Mouse (Mus musculus) left cerebral cortex, adult 2 months (tissue): ENCODE data around the gene Ahnak. TPM values are rescaled to one million over a fixed set of nuclear protein-coding genes. Genes with fewer than 3 reads are reported as not detected.
A peak's percentile ranks its signal among the peaks of the same experiment; 100 is the strongest.

Experiments used
- DNase-seq, 2 experiments: peaks; one replicate each; pipeline ENCODE4 v3.0.0; 2021 to 2022; ENCODE audit warnings: low spot score in 2 of 2, mixed read lengths in 1 of 2; ENCODE audit errors: extremely low spot score in 1 of 2
- H3K27ac ChIP-seq: fragments of 200-600 bp; 2 replicates; pipeline ENCODE4 v1.8.1; 2022
- H3K4me3 ChIP-seq: fragments of 200-600 bp; 2 replicates; pipeline ENCODE4 v1.8.1; 2022
- CTCF ChIP-seq: fragments of 200-600 bp; IDR thresholded peaks from 2 replicates; pipeline ENCODE4 v1.8.1; 2022; ENCODE audit warnings: antibody characterized with exemption, mild to moderate bottlenecking, moderate library complexity
- intact Hi-C: fragments of 180-260 bp; cut with DNase I; formaldehyde crosslinking; loops from one replicate; pipeline ENCODE4 v1.15.1; 2025
- total RNA-seq, 2 experiments: library from RNA; stranded (reverse); gene quantifications; 2 replicates each; pipeline ENCODE4 v1.2.3; 2021

Gene Ahnak
- total RNA-seq, 2 experiments from 2014 or later: 22.5 to 32.2 TPM

DNA sequence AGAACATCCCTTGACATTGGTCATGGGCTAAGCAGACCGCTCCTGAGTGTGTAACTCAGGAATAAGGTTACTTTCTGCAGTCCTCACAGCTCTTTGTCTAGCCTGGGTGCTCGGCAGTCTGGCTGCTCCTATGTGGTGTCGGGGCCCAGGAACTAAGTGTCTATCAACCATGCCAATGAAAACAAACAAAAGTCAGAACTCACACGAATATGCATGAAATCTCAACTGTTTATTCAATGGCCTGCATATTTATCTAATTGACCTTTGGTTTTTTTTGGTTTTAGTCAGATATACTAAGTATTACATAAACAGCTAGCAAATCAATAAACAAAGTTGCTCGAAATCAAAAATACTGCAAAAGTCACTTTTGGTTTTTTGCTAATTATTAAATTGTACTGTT, 106.0 kb downstream of the Ahnak start:
- intact Hi-C loops: no loop called here
- Histone ChIP-seq H3K4me3 (no peak overlapping the region), H3K27ac (no peak overlapping the region)
- DNase-seq: no peak
- TF ChIP-seq CTCF: no peak

DNA sequence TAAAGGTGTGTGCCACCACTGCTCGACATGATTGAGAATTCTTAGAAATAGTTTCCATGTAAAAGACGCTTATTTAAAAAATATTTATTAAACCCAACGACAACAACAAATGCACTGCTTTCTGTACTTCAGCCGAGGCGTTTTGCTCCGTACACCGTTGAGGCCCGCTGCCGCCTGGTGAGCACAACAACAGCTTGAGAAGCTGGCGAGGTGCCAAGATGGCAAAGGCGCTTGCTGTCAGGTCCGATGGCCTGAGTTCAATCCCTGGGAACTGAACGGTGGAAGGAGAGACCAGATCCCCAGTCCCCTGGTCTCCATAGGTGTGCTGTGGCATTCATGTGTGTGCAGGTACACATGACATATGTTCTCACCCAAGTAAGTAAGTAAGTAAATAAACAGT, 108.4 kb downstream of the Ahnak start:
- no peak for DNase-seq
- no peak for TF ChIP-seq CTCF
- intact Hi-C loops: no loop called here
- Histone ChIP-seq H3K27ac (no peak overlapping the region), H3K4me3 (no peak overlapping the region)

DNA sequence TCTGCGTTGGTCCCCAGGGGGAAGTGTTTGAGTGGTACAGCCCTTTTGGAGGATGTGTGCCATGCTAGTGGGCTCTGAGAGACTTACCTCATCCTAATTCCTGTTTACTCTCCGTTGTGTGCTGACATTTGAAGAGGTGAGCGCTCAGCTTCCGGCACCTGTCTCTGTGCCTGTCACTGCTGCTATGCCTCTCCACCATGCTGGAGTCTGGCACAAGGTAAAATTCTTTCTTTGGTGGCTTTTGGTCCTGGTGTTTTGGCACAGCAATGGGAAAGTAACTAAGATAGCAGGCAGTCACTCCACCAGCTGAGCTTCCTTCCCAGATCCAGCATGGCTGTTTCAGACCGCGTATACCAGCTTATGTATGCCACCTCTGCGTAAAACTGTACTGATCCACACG, 110.7 kb downstream of the Ahnak start:
- no peak for DNase-seq
- no peak overlapping the region for H3K27ac ChIP-seq
- intact Hi-C loops: no loop called here
- H3K4me3 ChIP-seq: no peak overlapping the region
- TF ChIP-seq CTCF: no peak

DNA sequence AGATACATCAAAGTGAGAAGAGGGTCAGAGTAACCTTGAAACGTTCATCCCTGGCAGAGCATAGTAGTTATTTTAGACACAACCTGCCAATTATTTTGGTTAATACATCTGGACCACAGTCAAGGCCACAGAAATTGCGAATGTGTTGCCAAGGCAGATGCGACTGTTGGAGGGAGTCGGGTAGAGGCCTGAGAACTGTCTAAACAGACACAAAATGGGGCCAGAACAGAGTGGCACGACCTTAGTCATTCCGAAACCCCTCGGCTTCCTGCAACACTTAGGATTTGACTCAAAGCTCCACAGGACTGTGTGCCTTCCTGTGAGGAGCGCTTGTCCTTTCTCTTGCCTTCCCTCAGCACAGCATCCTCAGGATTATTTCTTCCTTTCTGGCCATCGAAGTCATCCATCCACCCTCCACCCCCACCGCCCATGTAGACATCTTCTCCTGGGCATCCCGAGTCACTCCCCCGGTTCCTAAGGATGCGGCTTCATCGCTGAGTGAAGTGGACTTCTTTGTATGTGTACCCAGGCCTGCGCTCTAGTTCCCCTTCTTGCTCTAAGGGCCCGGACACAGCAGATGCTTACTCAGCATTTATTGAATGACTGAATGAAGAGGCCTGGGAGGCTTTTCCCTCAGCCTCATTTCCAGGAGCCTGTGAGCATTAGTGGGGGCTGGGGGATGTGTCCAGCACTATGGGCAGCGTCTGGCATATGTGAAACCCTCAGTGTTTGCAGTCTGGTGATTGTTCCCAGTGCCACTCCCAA, 111.4 kb downstream of the Ahnak start:
- Histone ChIP-seq H3K27ac (no peak overlapping the region), H3K4me3 (no peak overlapping the region)
- TF ChIP-seq CTCF: no peak
- no peak for DNase-seq
- intact Hi-C loops: no loop called here

DNA sequence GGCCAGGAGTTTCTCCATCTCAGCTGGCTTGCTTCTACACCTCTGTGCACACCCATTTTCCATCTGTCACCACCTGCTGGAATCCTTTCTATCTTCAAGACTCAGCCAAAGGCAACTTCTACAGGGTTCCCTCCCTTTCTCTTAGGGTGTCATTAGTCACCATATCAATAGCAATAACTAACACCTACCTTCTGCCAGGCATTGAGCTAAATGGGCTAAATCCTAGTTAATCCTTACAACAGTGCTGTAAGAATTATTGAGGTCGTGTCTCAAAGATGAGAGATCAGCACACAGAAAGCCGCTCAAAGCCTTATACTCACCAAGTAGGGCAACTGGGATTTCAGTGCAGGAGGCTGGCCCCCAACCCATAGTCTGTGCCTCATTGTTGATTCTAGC, 112.0 kb downstream of the Ahnak start:
- H3K27ac ChIP-seq: no peak overlapping the region
- intact Hi-C loops: no loop called here
- TF ChIP-seq CTCF: no peak
- no peak overlapping the region for H3K4me3 ChIP-seq
- DNase-seq: no peak

DNA sequence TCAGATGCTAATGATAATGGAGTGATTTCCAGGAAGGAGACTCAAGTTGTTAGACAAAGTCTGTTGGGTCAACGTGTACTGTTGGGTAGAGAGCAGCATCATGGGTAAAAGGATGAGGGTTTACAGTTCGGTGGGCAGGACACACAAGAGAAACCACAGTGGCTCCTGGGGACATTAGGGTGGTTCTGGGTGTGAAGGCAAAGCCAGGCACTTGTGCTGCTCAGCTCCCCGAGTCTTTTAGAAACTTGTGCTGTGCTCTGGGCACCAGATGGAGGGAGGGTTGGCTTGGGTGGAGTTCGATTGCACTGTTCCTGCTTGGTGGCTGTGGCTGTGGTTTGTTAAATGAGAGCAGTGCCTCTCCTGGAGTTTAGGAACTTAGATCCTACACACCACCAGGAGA, 114.9 kb downstream of the Ahnak start:
- Histone ChIP-seq H3K4me3 (no peak overlapping the region), H3K27ac (no peak overlapping the region)
- intact Hi-C loops: no loop called here
- no peak for TF ChIP-seq CTCF
- no peak for DNase-seq

DNA sequence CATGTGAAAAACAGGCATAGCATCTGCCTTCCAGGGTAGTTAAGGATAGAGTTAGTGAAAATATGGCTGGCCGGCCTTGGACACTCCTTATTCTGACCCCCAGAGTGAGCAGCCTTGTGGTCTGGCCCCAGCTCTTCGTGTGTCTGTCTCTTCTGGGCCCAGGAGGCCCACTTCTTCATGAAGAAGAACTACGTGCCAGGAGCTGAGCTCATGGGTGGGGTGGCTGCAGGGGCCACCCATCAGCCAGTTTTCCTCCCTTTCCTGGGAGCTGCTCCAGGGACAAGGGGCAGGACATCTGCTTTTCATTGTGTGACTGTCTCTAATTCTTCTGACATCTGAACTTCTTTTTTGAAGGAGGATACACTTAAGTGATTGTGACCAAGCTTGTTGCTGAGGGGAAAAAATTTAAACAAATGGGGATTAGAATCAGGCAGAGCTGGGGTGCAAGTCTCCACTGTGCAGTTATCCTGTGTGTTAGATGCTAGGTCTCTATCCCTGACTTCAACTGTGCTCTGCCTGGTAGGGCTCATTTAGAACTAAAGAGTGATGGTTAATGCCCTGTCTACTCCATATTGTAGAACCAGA, 116.1 kb downstream of the Ahnak start:
- no peak for DNase-seq
- TF ChIP-seq CTCF: no peak
- Histone ChIP-seq H3K4me3 (no peak overlapping the region), H3K27ac (no peak overlapping the region)
- intact Hi-C loops: no loop called here

DNA sequence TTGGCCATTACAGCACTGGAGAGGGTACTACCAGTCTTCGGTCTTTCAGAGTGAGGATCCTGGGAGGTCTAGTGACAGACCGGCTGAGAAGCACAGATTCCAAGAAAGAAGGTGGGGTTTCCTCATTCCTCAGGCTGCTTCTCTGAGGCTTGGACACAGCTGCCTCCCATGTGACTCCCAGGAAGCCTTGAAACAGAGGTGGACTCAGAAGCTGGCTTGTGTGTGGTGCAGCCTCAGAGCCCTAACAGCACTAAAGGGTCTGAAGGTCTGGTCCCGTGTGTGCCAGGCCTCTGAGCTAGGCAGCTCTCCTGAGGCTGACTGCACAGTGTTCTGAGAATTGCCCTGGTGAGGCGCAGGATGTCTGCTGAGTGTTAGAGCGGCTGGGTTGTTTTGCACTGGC, 117.0 kb downstream of the Ahnak start:
- intact Hi-C loops: no loop called here
- Histone ChIP-seq H3K4me3 (no peak overlapping the region), H3K27ac (no peak overlapping the region)
- TF ChIP-seq CTCF: no peak
- DNase-seq: no peak

DNA sequence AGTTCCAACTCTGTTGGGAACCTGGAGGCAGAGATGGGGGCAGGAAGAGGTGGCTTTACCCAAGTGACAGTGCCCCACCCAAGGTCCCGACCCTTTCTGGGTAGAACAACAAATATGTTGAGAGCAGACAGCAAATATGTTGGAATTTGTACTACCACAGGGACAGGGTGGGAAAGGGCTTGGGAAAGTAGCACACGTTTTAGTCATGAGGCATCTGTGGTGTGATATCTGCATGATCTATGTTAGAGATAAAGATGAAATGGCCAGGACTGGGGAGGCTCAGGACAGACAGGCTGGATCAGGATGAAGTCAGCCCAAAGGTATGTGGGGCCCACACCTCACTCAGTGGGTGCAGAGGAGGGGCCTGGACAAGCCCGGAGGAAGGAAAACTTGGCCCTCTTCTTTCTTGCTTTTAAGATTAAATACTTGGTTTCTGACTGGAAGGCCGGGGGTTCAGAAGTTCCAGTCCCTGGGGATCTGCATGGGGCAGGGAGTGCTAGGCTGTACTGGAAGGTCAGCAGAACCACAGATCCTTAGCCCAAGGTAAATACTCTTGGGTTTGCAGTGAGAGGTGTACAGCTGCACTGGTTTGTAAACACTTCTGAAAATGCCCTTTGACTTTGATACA, 117.8 kb downstream of the Ahnak start:
- no peak overlapping the region; the same call in 1 of the 2 replicates for H3K27ac ChIP-seq
- no peak for TF ChIP-seq CTCF
- intact Hi-C loops: no loop called here
- DNase-seq: no peak
- no peak overlapping the region for H3K4me3 ChIP-seq

DNA sequence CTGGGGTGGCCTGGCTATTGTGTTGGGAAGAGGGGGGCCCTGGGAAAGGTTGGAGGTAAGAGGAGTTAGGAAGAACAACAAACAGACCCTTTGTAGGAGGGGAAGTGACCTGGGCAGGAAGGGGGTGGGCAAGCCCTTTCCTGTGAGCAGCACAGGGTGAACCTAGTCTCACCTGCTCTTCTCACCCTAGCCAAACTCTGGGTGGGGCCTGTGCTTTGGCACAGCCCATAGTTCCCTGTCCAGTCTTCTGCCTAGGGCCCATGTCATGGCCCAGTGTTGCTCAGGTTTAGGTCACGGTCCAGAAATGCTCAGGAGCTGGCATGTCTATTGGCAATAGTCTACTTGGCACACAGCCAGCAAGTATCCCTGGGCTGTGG, 118.3 kb downstream of the Ahnak start:
- no peak for TF ChIP-seq CTCF
- Histone ChIP-seq H3K27ac (no peak overlapping the region), H3K4me3 (no peak overlapping the region)
- intact Hi-C loops: no loop called here
- DNase-seq: no peak

DNA sequence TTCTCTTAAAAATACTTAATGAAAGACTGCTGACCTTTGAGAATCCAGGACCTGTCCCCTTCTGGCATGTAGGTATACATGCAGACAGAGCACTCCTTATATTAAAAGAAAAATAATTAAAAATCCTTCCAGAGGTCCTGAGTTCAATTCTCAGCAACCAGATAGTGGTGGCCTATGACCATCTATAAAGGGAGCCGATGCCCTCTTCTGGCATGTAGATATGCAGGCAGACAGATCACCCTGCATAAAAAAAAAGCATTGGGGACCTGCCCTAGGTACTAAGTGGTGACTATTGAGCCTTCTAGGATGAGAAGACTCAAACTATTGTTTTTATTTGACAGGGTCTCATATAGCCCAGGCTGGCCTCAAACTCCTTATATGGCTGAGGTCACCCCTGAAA, 119.5 kb downstream of the Ahnak start:
- no peak overlapping the region for H3K4me3 ChIP-seq
- intact Hi-C loops: loop anchor here (2.0 kb wide), 1 partner anchor 132 kb away; no protein-coding TSS in a partner anchor
- DNase-seq: no peak
- TF ChIP-seq CTCF: no peak
- H3K27ac ChIP-seq: no peak overlapping the region

DNA sequence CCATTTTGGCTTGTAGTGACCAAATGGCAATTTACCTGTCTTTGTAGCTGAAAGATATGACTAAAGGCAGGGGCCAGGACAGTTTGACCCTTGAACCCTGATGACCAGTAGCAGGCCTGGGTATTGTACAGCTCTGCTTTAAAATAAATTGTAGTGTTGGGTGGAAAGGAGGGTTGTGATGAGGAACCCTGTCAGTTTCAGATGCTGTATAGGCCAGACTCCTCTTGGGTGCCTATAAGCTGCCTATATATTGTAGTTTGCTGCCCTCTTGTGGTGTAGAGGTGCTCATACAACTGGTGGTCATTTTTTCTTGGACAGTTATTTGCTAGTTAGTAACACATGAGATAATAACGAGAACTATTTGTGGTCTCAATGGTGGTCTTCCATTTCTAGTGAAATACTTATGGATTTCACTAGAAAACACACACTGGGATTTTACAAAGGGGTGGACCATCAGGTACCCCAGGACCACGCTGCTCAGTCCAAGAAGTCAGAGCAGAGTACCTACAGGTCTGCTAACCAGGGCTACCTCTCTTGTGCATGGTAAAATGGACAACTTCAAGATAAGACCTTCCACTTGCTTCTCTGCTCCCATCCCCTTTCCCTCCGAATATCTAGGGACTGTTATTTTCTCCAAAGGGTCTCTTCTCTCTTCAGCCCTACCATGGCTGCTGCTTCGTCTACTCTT, 121.2 kb downstream of the Ahnak start:
- DNase-seq: peak in 1 of 2 experiments; percentile 41
- peak; percentile 88 for TF ChIP-seq CTCF
- Histone ChIP-seq H3K4me3 (no peak overlapping the region), H3K27ac (no peak overlapping the region)
- intact Hi-C loops: loop anchor here (2.0 to 5.0 kb wide), 3 partner anchors 118 to 268 kb away; no protein-coding TSS in a partner anchor
